Mouse (Mus musculus) heart, adult 2 months (tissue): ENCODE results near the gene Esyt3. TPM values are rescaled to one million over a fixed set of nuclear protein-coding genes. Genes with fewer than 3 reads are reported as not detected.

Source experiments
- DNase-seq, 2 experiments: peaks; one replicate each; pipeline ENCODE4 v3.0.0; 2021
- H3K27ac ChIP-seq: fragments of 200-600 bp; 2 replicates; pipeline ENCODE4 v1.8.1; 2022
- H3K27me3 ChIP-seq: fragments of 200-500 bp; 2 replicates; pipeline ENCODE4 v1.6.1; 2012; ENCODE audit warnings: mild to moderate bottlenecking, low read length, inconsistent platforms, mixed read lengths; ENCODE audit not compliant: control insufficient read depth, insufficient read depth
- H3K36me3 ChIP-seq: fragments of 200-500 bp; 2 replicates; pipeline ENCODE4 v1.6.1; 2012; ENCODE audit warnings: low read length, inconsistent platforms; ENCODE audit not compliant: control insufficient read depth, insufficient read depth
- H3K4me1 ChIP-seq: fragments of 200-500 bp; 2 replicates; pipeline ENCODE4 v1.6.1; 2011; ENCODE audit warnings: low read length; ENCODE audit not compliant: control insufficient read depth, insufficient read depth
- H3K4me3 ChIP-seq: fragments of 200-600 bp; 2 replicates; pipeline ENCODE4 v1.8.1; 2022
- H3K79me2 ChIP-seq: fragments of 200-500 bp; replicated peaks from 2 replicates; pipeline ENCODE4 v1.6.1; 2012; ENCODE audit warnings: mild to moderate bottlenecking, inconsistent platforms, low read length, moderate library complexity, mixed read lengths; ENCODE audit not compliant: control insufficient read depth, insufficient read depth
- H3K9ac ChIP-seq: fragments of 200-500 bp; 2 replicates; pipeline ENCODE4 v1.6.1; 2012; ENCODE audit warnings: low read depth, mild to moderate bottlenecking, control low read depth, inconsistent platforms, low read length, mixed read lengths
- CTCF ChIP-seq: fragments of 200-600 bp; IDR thresholded peaks from 2 replicates; pipeline ENCODE4 v1.8.1; 2022; ENCODE audit warnings: antibody characterized with exemption, mild to moderate bottlenecking, moderate library complexity
- EP300 ChIP-seq: fragments of 200-500 bp; IDR thresholded peaks from 2 replicates; pipeline ENCODE4 v1.6.1; 2011; ENCODE audit warnings: low read depth, low read length, control low read depth; ENCODE audit not compliant: insufficient read depth
- POLR2A ChIP-seq: fragments of 200-500 bp; IDR thresholded peaks from 2 replicates; pipeline ENCODE4 v1.6.1; 2011; ENCODE audit warnings: mild to moderate bottlenecking, low read depth, low read length, control low read depth; ENCODE audit not compliant: insufficient read depth
- WGBS: fragments of 180-500 bp; shearing (Covaris S2); methylation state at CpG from one replicate; pipeline ENCODE4 v1.1.7; 2018; 5-methylcytosine and 5-hydroxymethylcytosine counted together
- intact Hi-C: fragments of 180-260 bp; cut with DNase I; formaldehyde crosslinking; loops from one replicate; pipeline ENCODE4 v1.15.1; 2025
- polyA plus RNA-seq: library from polyadenylated mRNA; depleted of rRNA; stranded (reverse); fragments of >200 nt; gene quantifications from 2 replicates; pipeline ENCODE4 v1.2.3, GENCODE M21; 2012
- total RNA-seq, 2 experiments: library from RNA; stranded (reverse); gene quantifications; 2 replicates each; pipeline ENCODE4 v1.2.3; 2021

Gene Esyt3
- total and polyA plus RNA-seq, 3 experiments: 0.33 to 0.81 (median 0.64) TPM

- H3K36me3 ChIP-seq: no peaks in the 10 kb centered on the region
- intact Hi-C loops: no loop called here
- peaks cover 12% of the 10 kb centered on the region for H3K27me3 ChIP-seq
- H3K79me2 ChIP-seq: no peaks in the 10 kb centered on the region
- DNase-seq: no peak
- H3K4me3 ChIP-seq: no peak overlapping the region
- H3K9ac ChIP-seq: no peak overlapping the region
- H3K4me1 ChIP-seq: peaks cover 2% of the 10 kb centered on the region; the same call in 1 of the 2 replicates
- WGBS: 60% methylated on average over 6 of the region's 6 CpGs
- no peak for TF ChIP-seq EP300
- no peak for TF ChIP-seq CTCF
- TF ChIP-seq POLR2A: no peak
- H3K27ac ChIP-seq: no peak overlapping the region
Observed at GRCm38 (mm10) chr9:99353390-99353789, 5.0 kb downstream of the Esyt3 start.

GRCm38 (mm10) chr9:99352964-99353363 lies 5.4 kb downstream of the Esyt3 start:
- 36% methylated on average over 4 of the region's 4 CpGs for WGBS
- no peaks in the 10 kb centered on the region for H3K36me3 ChIP-seq
- H3K27me3 ChIP-seq: peaks cover 9% of the 10 kb centered on the region
- intact Hi-C loops: no loop called here
- H3K79me2 ChIP-seq: no peaks in the 10 kb centered on the region
- peaks cover 2% of the 10 kb centered on the region; the same call in 1 of the 2 replicates for H3K4me1 ChIP-seq
- no peak overlapping the region for H3K9ac ChIP-seq
- no peak overlapping the region for H3K27ac ChIP-seq
- no peak for DNase-seq
- TF ChIP-seq CTCF: no peak
- TF ChIP-seq POLR2A: no peak
- TF ChIP-seq EP300: no peak
- H3K4me3 ChIP-seq: no peak overlapping the region

GRCm38 (mm10) chr9:99345351-99345792 lies 13.0 kb downstream of the Esyt3 start:
- H3K9ac ChIP-seq: no peak overlapping the region
- H3K4me3 ChIP-seq: no peak overlapping the region
- H3K27me3 ChIP-seq: no peaks in the 10 kb centered on the region
- H3K27ac ChIP-seq: no peak overlapping the region
- no peaks in the 10 kb centered on the region for H3K36me3 ChIP-seq
- intact Hi-C loops: no loop called here
- no peaks in the 10 kb centered on the region for H3K4me1 ChIP-seq
- 29% methylated on average over 4 of the region's 4 CpGs for WGBS
- H3K79me2 ChIP-seq: no peaks in the 10 kb centered on the region
- TF ChIP-seq EP300 (no peak), POLR2A (no peak), CTCF (no peak)
- no peak for DNase-seq

GRCm38 (mm10) chr9:99341600-99341999 lies 16.8 kb downstream of the Esyt3 start:
- no peak overlapping the region for H3K9ac ChIP-seq
- H3K27me3 ChIP-seq: no peaks in the 10 kb centered on the region
- intact Hi-C loops: no loop called here
- no peaks in the 10 kb centered on the region for H3K4me1 ChIP-seq
- no peaks in the 10 kb centered on the region for H3K36me3 ChIP-seq
- no peak for DNase-seq
- H3K4me3 ChIP-seq: no peak overlapping the region
- 43% methylated on average over 3 of the region's 3 CpGs for WGBS
- H3K27ac ChIP-seq: no peak overlapping the region
- H3K79me2 ChIP-seq: no peaks in the 10 kb centered on the region
- TF ChIP-seq CTCF: no peak
- no peak for TF ChIP-seq EP300
- TF ChIP-seq POLR2A: no peak

GRCm38 (mm10) chr9:99340126-99340525 lies 18.2 kb downstream of the Esyt3 start:
- H3K27ac ChIP-seq: no peak overlapping the region
- no peak overlapping the region for H3K4me3 ChIP-seq
- H3K9ac ChIP-seq: no peak overlapping the region
- TF ChIP-seq EP300: no peak
- no peak for TF ChIP-seq POLR2A
- no peak for TF ChIP-seq CTCF
- H3K79me2 ChIP-seq: no peaks in the 10 kb centered on the region
- no peaks in the 10 kb centered on the region for H3K4me1 ChIP-seq
- intact Hi-C loops: no loop called here
- no peaks in the 10 kb centered on the region for H3K36me3 ChIP-seq
- peak in 1 of 2 experiments; percentile 18 for DNase-seq
- no peaks in the 10 kb centered on the region for H3K27me3 ChIP-seq
- WGBS: 42% methylated on average over 12 of the region's 12 CpGs

- TF ChIP-seq EP300 (no peak), CTCF (0 out of 2 replicates have a peak, but pooled peaks have one; percentile 31), POLR2A (no peak)
- Histone ChIP-seq H3K4me1 (no peaks in the 10 kb centered on the region), H3K4me3 (no peak overlapping the region), H3K36me3 (no peaks in the 10 kb centered on the region), H3K27me3 (no peaks in the 10 kb centered on the region), H3K79me2 (no peaks in the 10 kb centered on the region), H3K27ac (no peak overlapping the region), H3K9ac (no peak overlapping the region)
- intact Hi-C loops: no loop called here
- no peak for DNase-seq
- WGBS: 94% methylated on average over 1 of the region's 1 CpGs
Observed at GRCm38 (mm10) chr9:99339182-99339581, 19.2 kb downstream of the Esyt3 start.
